In genomic region chr11:86084522-86084921, GRCm38 (mm10) we compare ENCODE assay signal across 24 mouse cellular contexts.
DNase-seq lines count a peak whose midpoint lies in the region; ATAC-seq lines count a peak whose summit lies in the region.
"Had no signal": no experiment of that assay in that cellular context is flagged by ENCODE, and none has a peak within 500 bp of the region (broad histone marks: within the 10 kb centered on the region; RNA-seq: fewer than 3 reads in every experiment).

No protein-coding gene starts in this region.

- no peak overlapping the region for H3K9ac ChIP-seq in heart, embryonic 13.5 days
- H3K9ac ChIP-seq: embryonic facial prominence, embryonic 13.5 days; forebrain, embryonic 12.5 days; hindbrain, embryonic 12.5 days had no signal

- H3K27ac ChIP-seq in heart, embryonic 13.5 days (replicated peaks): no peak overlapping the region
- H3K27ac ChIP-seq: embryonic facial prominence, embryonic 13.5 days; forebrain, embryonic 12.5 days; heart, adult 2 months; hindbrain, embryonic 12.5 days had no signal

- ATAC-seq in frontal cortex, adult (ENCODE audit: low TSS enrichment): peak; percentile 92
- no peak for ATAC-seq in heart, embryonic 13.5 days (ENCODE audit: extremely low read depth, insufficient number of reproducible peaks, low FRiP score, low TSS enrichment)
- ATAC-seq: activated CD4-positive, CD25-positive, alpha-beta regulatory T cell, adult 4 months; CD4-positive, CD25-positive, alpha-beta regulatory T cell, adult 4 months; forebrain, embryonic 16.5 days; hindbrain, embryonic 16.5 days; inflammation-experienced regulatory T-cells, adult 6 months; Patski had no signal

- H3K4me1 ChIP-seq in heart, embryonic 13.5 days: peaks cover 17% of the 10 kb centered on the region
- H3K4me1 ChIP-seq: forebrain, embryonic 12.5 days; hindbrain, embryonic 12.5 days had no signal

- H3K9me3 ChIP-seq in heart, embryonic 13.5 days: no peaks in the 10 kb centered on the region
- H3K9me3 ChIP-seq: embryonic facial prominence, embryonic 13.5 days; forebrain, embryonic 12.5 days; hindbrain, embryonic 12.5 days had no signal

- peak overlapping the region; percentile 31; the same call in 1 of the 2 replicates for H3K4me2 ChIP-seq in heart, embryonic 13.5 days
- H3K4me2 ChIP-seq: embryonic facial prominence, embryonic 13.5 days; forebrain, embryonic 12.5 days; hindbrain, embryonic 12.5 days had no signal

- H3K4me3 ChIP-seq in heart, embryonic 13.5 days: no peak overlapping the region
- H3K4me3 ChIP-seq: embryonic facial prominence, embryonic 13.5 days; forebrain, embryonic 12.5 days; heart, adult 2 months; hindbrain, embryonic 12.5 days had no signal

- WGBS in heart, embryonic 13.5 days: 30% methylated on average over 4 of the region's 4 CpGs

- H3K27me3 ChIP-seq in heart, embryonic 13.5 days (replicated peaks): no peaks in the 10 kb centered on the region
- H3K27me3 ChIP-seq: embryonic facial prominence, embryonic 13.5 days; forebrain, embryonic 12.5 days; hindbrain, embryonic 12.5 days; Patski had no signal

- DNase-seq in frontal cortex, postnatal 25 days (ENCODE audit: low spot score in 2 of 2): no peak
- DNase-seq in heart, postnatal 4 days: no peak
- peak; percentile 44 for DNase-seq in right cerebral cortex, adult 18-20 months
- DNase-seq in right cerebral cortex, postnatal 14 days: no peak
- DNase-seq in brain, adult 2 months (ENCODE audit: low read depth, low spot score): peak; percentile 60
- DNase-seq: adrenal gland, postnatal 14 days; B cell, adult 2 months; cerebellum, adult 18-20 months; cerebellum, adult 9-11 months; cerebellum, postnatal 36 days; gastrocnemius, postnatal 10 days; heart, adult 2 months; heart, postnatal 36 days had no signal

- H3K36me3 ChIP-seq in heart, embryonic 13.5 days: 0 out of 2 replicates have a peak, but pooled peaks cover 2% of the 10 kb centered on the region
- H3K36me3 ChIP-seq: embryonic facial prominence, embryonic 13.5 days; forebrain, embryonic 12.5 days; hindbrain, embryonic 12.5 days had no signal

Comparison
In these comparisons a context has a peak if more than half of its experiments do, and no peak if none do; other contexts are left out.
1. DNase-seq: peak in right cerebral cortex, adult 18-20 months (single experiment) and brain, adult 2 months (single experiment); none in frontal cortex, postnatal 25 days (0 of 2), heart, postnatal 4 days (single experiment) and right cerebral cortex, postnatal 14 days (single experiment).